In genomic region chr15:78716936-78717335, GRCm38 (mm10) we compare ENCODE assay signal across 16 mouse cellular contexts. TPM values are rescaled to one million over a fixed set of nuclear protein-coding genes. Genes with fewer than 3 reads are reported as not detected.
A peak's percentile ranks its signal among the peaks of the same experiment; 100 is the strongest.
DNase-seq lines count a peak whose midpoint lies in the region; ATAC-seq lines count a peak whose summit lies in the region.
"Had no signal": no experiment of that assay in that cellular context is flagged by ENCODE, and none has a peak within 500 bp of the region (broad histone marks: within the 10 kb centered on the region; RNA-seq: fewer than 3 reads in every experiment).

No protein-coding gene starts in this region.

- H3K27ac ChIP-seq in embryonic facial prominence, embryonic 13.5 days = no peak overlapping the region
- no peak overlapping the region for H3K27ac ChIP-seq in embryonic facial prominence, embryonic 10.5 days (replicated peaks)
- H3K27ac ChIP-seq in midbrain, embryonic 13.5 days = 0 out of 2 replicates have a peak overlapping the region, but pooled peaks have one; percentile 25
- H3K27ac ChIP-seq in midbrain, embryonic 11.5 days (ENCODE audit: low read depth, low read length) = no peak overlapping the region
- H3K27ac ChIP-seq in hindbrain, embryonic 16.5 days (ENCODE audit: low read depth, low read length) = peak overlapping the region; percentile 88
- H3K27ac ChIP-seq: heart, embryonic 10.5 days had no signal

- H3K4me2 ChIP-seq in embryonic facial prominence, embryonic 13.5 days = no peak overlapping the region
- H3K4me2 ChIP-seq in midbrain, embryonic 13.5 days (replicated peaks) = peak overlapping the region; percentile 77
- H3K4me2 ChIP-seq in midbrain, embryonic 11.5 days = no peak overlapping the region
- H3K4me2 ChIP-seq in hindbrain, embryonic 16.5 days (ENCODE audit: low read length) = peak overlapping the region; percentile 89
- H3K4me2 ChIP-seq: lung, embryonic 14.5 days had no signal

- no peak for ATAC-seq in embryonic facial prominence, embryonic 13.5 days (ENCODE audit: insufficient number of reproducible peaks, insufficient read depth, low FRiP score, low TSS enrichment, low read depth)
- ATAC-seq in midbrain, embryonic 13.5 days = no peak
- no peak for ATAC-seq in midbrain, embryonic 11.5 days (ENCODE audit: low FRiP score)
- ATAC-seq in hindbrain, embryonic 16.5 days = no peak
- ATAC-seq: intestine, postnatal 0 days had no signal

- WGBS in embryonic facial prominence, embryonic 13.5 days = 46% methylated on average over 13 of the region's 13 CpGs
- WGBS in embryonic facial prominence, embryonic 10.5 days = 66% methylated on average over 13 of the region's 13 CpGs
- 59% methylated on average over 13 of the region's 13 CpGs for WGBS in midbrain, embryonic 13.5 days
- 54% methylated on average over 13 of the region's 13 CpGs for WGBS in midbrain, embryonic 11.5 days
- 56% methylated on average over 13 of the region's 13 CpGs for WGBS in hindbrain, embryonic 16.5 days

- H3K36me3 ChIP-seq in embryonic facial prominence, embryonic 13.5 days = no peaks in the 10 kb centered on the region
- H3K36me3 ChIP-seq in embryonic facial prominence, embryonic 10.5 days (replicated peaks) = no peaks in the 10 kb centered on the region
- no peaks in the 10 kb centered on the region for H3K36me3 ChIP-seq in midbrain, embryonic 13.5 days
- no peaks in the 10 kb centered on the region for H3K36me3 ChIP-seq in midbrain, embryonic 11.5 days (ENCODE audit: control insufficient read depth, insufficient read depth, low read length)
- no peaks in the 10 kb centered on the region for H3K36me3 ChIP-seq in hindbrain, embryonic 16.5 days (ENCODE audit: control insufficient read depth, insufficient read depth, low read length)
- H3K36me3 ChIP-seq: heart, embryonic 10.5 days had no signal

- no peaks in the 10 kb centered on the region for H3K9me3 ChIP-seq in embryonic facial prominence, embryonic 13.5 days
- H3K9me3 ChIP-seq in embryonic facial prominence, embryonic 10.5 days = no peaks in the 10 kb centered on the region
- H3K9me3 ChIP-seq in midbrain, embryonic 13.5 days = no peaks in the 10 kb centered on the region
- no peaks in the 10 kb centered on the region for H3K9me3 ChIP-seq in midbrain, embryonic 11.5 days (ENCODE audit: control insufficient read depth, low read length)
- no peaks in the 10 kb centered on the region for H3K9me3 ChIP-seq in hindbrain, embryonic 16.5 days (ENCODE audit: control insufficient read depth, low read length)
- H3K9me3 ChIP-seq: heart, embryonic 10.5 days; megakaryocyte, embryonic 14.5 days had no signal

- H3K27me3 ChIP-seq in embryonic facial prominence, embryonic 13.5 days = peaks cover 94% of the 10 kb centered on the region
- H3K27me3 ChIP-seq in embryonic facial prominence, embryonic 10.5 days (replicated peaks; ENCODE audit: low read depth, poor library complexity, severe bottlenecking) = peaks cover 92% of the 10 kb centered on the region
- H3K27me3 ChIP-seq in midbrain, embryonic 13.5 days = peaks cover 82% of the 10 kb centered on the region
- H3K27me3 ChIP-seq in midbrain, embryonic 11.5 days (ENCODE audit: control insufficient read depth, insufficient read depth, low read length) = peaks cover 65% of the 10 kb centered on the region
- no peaks in the 10 kb centered on the region; the same call in 1 of the 2 replicates for H3K27me3 ChIP-seq in hindbrain, embryonic 16.5 days (replicated peaks; ENCODE audit: control insufficient read depth, insufficient read depth, low read length)

- H3K4me3 ChIP-seq in embryonic facial prominence, embryonic 13.5 days = no peak overlapping the region; the same call in 1 of the 2 replicates
- H3K4me3 ChIP-seq in embryonic facial prominence, embryonic 10.5 days = no peak overlapping the region
- H3K4me3 ChIP-seq in midbrain, embryonic 13.5 days (replicated peaks) = peak overlapping the region; percentile 50
- H3K4me3 ChIP-seq in midbrain, embryonic 11.5 days (ENCODE audit: low read depth, low read length) = no peak overlapping the region
- H3K4me3 ChIP-seq in hindbrain, embryonic 16.5 days (ENCODE audit: low read length) = peak overlapping the region; percentile 70
- H3K4me3 ChIP-seq: heart, embryonic 10.5 days; megakaryocyte, embryonic 14.5 days had no signal

- no peak for DNase-seq in embryonic facial prominence, embryonic 10.5 days (ENCODE audit: low spot score)
- DNase-seq in midbrain, embryonic 11.5 days (ENCODE audit: low spot score, missing footprints) = no peak
- DNase-seq in right cerebral cortex, postnatal 36 days (ENCODE audit: low spot score in 2 of 2) = peak; percentile 56 to 63
- no peak for DNase-seq in lung, postnatal 14 days
- DNase-seq in thymus, postnatal 14 days = no peak
- DNase-seq: cerebellum, adult 2 months; gastrocnemius, postnatal 10 days; kidney, postnatal 10 days; liver; lung, embryonic 14.5 days had no signal

- H3K9ac ChIP-seq in embryonic facial prominence, embryonic 13.5 days = 0 out of 2 replicates have a peak overlapping the region, but pooled peaks have one; percentile 21
- H3K9ac ChIP-seq in midbrain, embryonic 13.5 days (replicated peaks) = peak overlapping the region; percentile 73
- no peak overlapping the region for H3K9ac ChIP-seq in midbrain, embryonic 11.5 days (ENCODE audit: low read length)
- peak overlapping the region; percentile 88 for H3K9ac ChIP-seq in hindbrain, embryonic 16.5 days (ENCODE audit: low read depth, low read length)
- H3K9ac ChIP-seq: lung, embryonic 14.5 days had no signal

- peaks cover 28% of the 10 kb centered on the region for H3K4me1 ChIP-seq in embryonic facial prominence, embryonic 13.5 days
- peaks cover 36% of the 10 kb centered on the region for H3K4me1 ChIP-seq in embryonic facial prominence, embryonic 10.5 days
- H3K4me1 ChIP-seq in midbrain, embryonic 13.5 days (replicated peaks) = peaks cover 65% of the 10 kb centered on the region
- H3K4me1 ChIP-seq in midbrain, embryonic 11.5 days (ENCODE audit: control insufficient read depth, insufficient read depth, low read length) = peaks cover 21% of the 10 kb centered on the region
- H3K4me1 ChIP-seq in hindbrain, embryonic 16.5 days (ENCODE audit: control insufficient read depth, insufficient read depth, low read depth, low read length) = peaks cover 49% of the 10 kb centered on the region

RNA-seq across cellular contexts. Expression of gene Elfn2, which starts 1.6 kb away (rescaled TPM):
- polyA plus RNA-seq in embryonic facial prominence, embryonic 13.5 days (2015; fragmentation: Nextera tagmentation; extraction: Ambion mirVana) = 0.06 TPM in 1 of 2 replicates, not detected in the other
- 0.05 and 0.16 TPM in 2 replicates for polyA plus RNA-seq in embryonic facial prominence, embryonic 10.5 days (2016; fragmentation: Nextera tagmentation; extraction: Ambion mirVana)
- polyA plus RNA-seq in midbrain, embryonic 13.5 days (2015; fragmentation: Nextera tagmentation; extraction: Ambion mirVana) = 3.0 and 3.3 TPM in 2 replicates
- 0.18 TPM in 2 replicates for polyA plus RNA-seq in midbrain, embryonic 11.5 days (2014; fragmentation: Nextera tagmentation; extraction: Ambion mirVana)
- polyA plus RNA-seq in hindbrain, embryonic 16.5 days (2015; fragmentation: Nextera tagmentation; extraction: Ambion mirVana) = 11.6 and 13.3 TPM in 2 replicates
- polyA plus RNA-seq: heart, embryonic 10.5 days had no signal

RNA-seq across cellular contexts. Expression of gene Mfng, which starts 56.3 kb away (rescaled TPM):
- polyA plus RNA-seq in embryonic facial prominence, embryonic 13.5 days (2015; fragmentation: Nextera tagmentation; extraction: Ambion mirVana) = 16.1 and 18.8 TPM in 2 replicates
- 36.4 and 39.0 TPM in 2 replicates for polyA plus RNA-seq in embryonic facial prominence, embryonic 10.5 days (2016; fragmentation: Nextera tagmentation; extraction: Ambion mirVana)
- 83.0 and 93.7 TPM in 2 replicates for polyA plus RNA-seq in midbrain, embryonic 13.5 days (2015; fragmentation: Nextera tagmentation; extraction: Ambion mirVana)
- polyA plus RNA-seq in midbrain, embryonic 11.5 days (2014; fragmentation: Nextera tagmentation; extraction: Ambion mirVana) = 57.2 and 61.8 TPM in 2 replicates
- 19.7 and 20.1 TPM in 2 replicates for polyA plus RNA-seq in hindbrain, embryonic 16.5 days (2015; fragmentation: Nextera tagmentation; extraction: Ambion mirVana)

Comparison
In these comparisons a context has a peak if more than half of its experiments do, and no peak if none do; other contexts are left out.
1. H3K27ac ChIP-seq: peak in midbrain, embryonic 13.5 days (single experiment) and hindbrain, embryonic 16.5 days (single experiment); none in embryonic facial prominence, embryonic 13.5 days (single experiment), embryonic facial prominence, embryonic 10.5 days (single experiment) and midbrain, embryonic 11.5 days (single experiment).
2. H3K4me2 ChIP-seq: peak in midbrain, embryonic 13.5 days (single experiment) and hindbrain, embryonic 16.5 days (single experiment); none in embryonic facial prominence, embryonic 13.5 days (single experiment) and midbrain, embryonic 11.5 days (single experiment).
3. H3K4me3 ChIP-seq: peak in midbrain, embryonic 13.5 days (single experiment) and hindbrain, embryonic 16.5 days (single experiment); none in embryonic facial prominence, embryonic 13.5 days (single experiment), embryonic facial prominence, embryonic 10.5 days (single experiment) and midbrain, embryonic 11.5 days (single experiment).
4. DNase-seq: peak in right cerebral cortex, postnatal 36 days (2 of 2); none in embryonic facial prominence, embryonic 10.5 days (single experiment), midbrain, embryonic 11.5 days (single experiment), lung, postnatal 14 days (single experiment) and thymus, postnatal 14 days (single experiment).